Comparison of ENCODE assay signal across 8 mouse cellular contexts in the genomic region with DNA sequence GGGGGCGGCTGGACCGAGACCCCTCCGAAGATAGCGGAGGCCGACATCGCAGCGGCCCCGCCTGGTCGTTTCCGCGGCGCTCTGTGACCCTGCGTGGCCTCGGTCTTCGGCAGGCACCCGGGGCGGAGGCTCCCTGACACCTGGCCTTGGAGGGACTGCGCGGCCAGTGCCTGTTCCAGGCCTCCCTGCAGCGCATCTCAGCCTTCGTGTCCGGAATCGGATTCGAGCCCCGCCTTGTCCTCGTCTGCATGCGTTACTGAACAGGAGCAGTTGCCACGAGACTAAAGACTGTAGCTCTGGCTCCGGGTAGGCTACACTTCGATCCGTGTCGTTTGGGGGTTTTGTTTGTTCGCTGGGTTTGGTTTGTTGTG. TPM values are rescaled to one million over a fixed set of nuclear protein-coding genes. Genes with fewer than 3 reads are reported as not detected.
DNase-seq lines count a peak whose midpoint lies in the region; ATAC-seq and TF ChIP-seq lines count a peak whose summit lies in the region.

No protein-coding gene starts in this region.

- no peak for TF ChIP-seq CTCF in lung, embryonic 14.5 days (IDR thresholded peaks at IDR 0.05; ENCODE audit: low read depth)

- no peak overlapping the region for H3K27ac ChIP-seq in lung, embryonic 14.5 days (ENCODE audit: low read depth)
- peak overlapping the region; percentile 33; the same call in 1 of the 2 replicates for H3K27ac ChIP-seq in embryonic facial prominence, embryonic 13.5 days
- 0 out of 2 replicates have a peak overlapping the region, but pooled peaks have one; percentile 41 for H3K27ac ChIP-seq in intestine, embryonic 15.5 days
- peak overlapping the region; percentile 81 for H3K27ac ChIP-seq in midbrain, embryonic 15.5 days

- peak; percentile 25 for DNase-seq in lung, embryonic 14.5 days
- no peak for DNase-seq in lung, postnatal 4 days
- DNase-seq in left cerebral cortex, adult 18-20 months (ENCODE audit: low spot score in 2 of 2), result no peak
- DNase-seq in adrenal gland, postnatal 25 days, result no peak
- DNase-seq in kidney, postnatal 14 days, result no peak

- 1% methylated on average over 33 of the region's 33 CpGs for WGBS in lung, embryonic 14.5 days
- under 1% methylated on average over 33 of the region's 33 CpGs for WGBS in embryonic facial prominence, embryonic 13.5 days
- WGBS in intestine, embryonic 15.5 days, result under 1% methylated on average over 33 of the region's 33 CpGs
- WGBS in midbrain, embryonic 15.5 days, result under 1% methylated on average over 33 of the region's 33 CpGs

- H3K9ac ChIP-seq in lung, embryonic 14.5 days, result peak overlapping the region; percentile 66
- peak overlapping the region; percentile 94 for H3K9ac ChIP-seq in embryonic facial prominence, embryonic 13.5 days
- peak overlapping the region; percentile 92 for H3K9ac ChIP-seq in intestine, embryonic 15.5 days
- H3K9ac ChIP-seq in midbrain, embryonic 15.5 days, result peak overlapping the region; percentile 95

- H3K4me2 ChIP-seq in lung, embryonic 14.5 days, result peak overlapping the region; percentile 73
- H3K4me2 ChIP-seq in embryonic facial prominence, embryonic 13.5 days, result peak overlapping the region; percentile 92
- peak overlapping the region; percentile 91 for H3K4me2 ChIP-seq in intestine, embryonic 15.5 days (replicated peaks)
- peak overlapping the region; percentile 90 for H3K4me2 ChIP-seq in midbrain, embryonic 15.5 days

- H3K4me3 ChIP-seq in lung, embryonic 14.5 days (ENCODE audit: low read depth, low read length), result peak overlapping the region; percentile 72
- peak overlapping the region; percentile 99 for H3K4me3 ChIP-seq in embryonic facial prominence, embryonic 13.5 days
- peak overlapping the region; percentile 89 for H3K4me3 ChIP-seq in intestine, embryonic 15.5 days (replicated peaks)
- H3K4me3 ChIP-seq in midbrain, embryonic 15.5 days, result peak overlapping the region; percentile 95

- peaks cover 23% of the 10 kb centered on the region for H3K36me3 ChIP-seq in lung, embryonic 14.5 days (ENCODE audit: insufficient read depth)
- H3K36me3 ChIP-seq in embryonic facial prominence, embryonic 13.5 days, result peaks cover 33% of the 10 kb centered on the region
- no peaks in the 10 kb centered on the region for H3K36me3 ChIP-seq in intestine, embryonic 15.5 days
- H3K36me3 ChIP-seq in midbrain, embryonic 15.5 days (replicated peaks), result peaks cover 13% of the 10 kb centered on the region

- H3K4me1 ChIP-seq in lung, embryonic 14.5 days (ENCODE audit: insufficient read depth), result peaks cover 4% of the 10 kb centered on the region
- peaks cover 25% of the 10 kb centered on the region for H3K4me1 ChIP-seq in embryonic facial prominence, embryonic 13.5 days
- peaks cover 15% of the 10 kb centered on the region; the same call in 1 of the 2 replicates for H3K4me1 ChIP-seq in intestine, embryonic 15.5 days (replicated peaks)
- H3K4me1 ChIP-seq in midbrain, embryonic 15.5 days, result peaks cover 42% of the 10 kb centered on the region

- ATAC-seq in lung, embryonic 14.5 days (ENCODE audit: insufficient read depth), result peak; percentile 76
- ATAC-seq in embryonic facial prominence, embryonic 13.5 days (ENCODE audit: insufficient number of reproducible peaks, insufficient read depth, low FRiP score, low TSS enrichment, low read depth), result 0 out of 2 replicates have a peak, but pooled peaks have one; percentile 13
- peak; percentile 82 for ATAC-seq in intestine, embryonic 15.5 days
- peak; percentile 76; the same call in 1 of the 2 replicates for ATAC-seq in midbrain, embryonic 15.5 days (replicated peaks)

- no peaks in the 10 kb centered on the region for H3K9me3 ChIP-seq in lung, embryonic 14.5 days (ENCODE audit: low read depth, low read length)
- no peaks in the 10 kb centered on the region for H3K9me3 ChIP-seq in embryonic facial prominence, embryonic 13.5 days
- H3K9me3 ChIP-seq in intestine, embryonic 15.5 days, result no peaks in the 10 kb centered on the region
- H3K9me3 ChIP-seq in midbrain, embryonic 15.5 days, result no peaks in the 10 kb centered on the region

- H3K27me3 ChIP-seq in lung, embryonic 14.5 days (ENCODE audit: insufficient read depth, low read length), result no peaks in the 10 kb centered on the region
- no peaks in the 10 kb centered on the region for H3K27me3 ChIP-seq in embryonic facial prominence, embryonic 13.5 days
- H3K27me3 ChIP-seq in intestine, embryonic 15.5 days (replicated peaks), result no peaks in the 10 kb centered on the region
- H3K27me3 ChIP-seq in midbrain, embryonic 15.5 days (replicated peaks), result no peaks in the 10 kb centered on the region

RNA-seq across cellular contexts. Expression of a gene that starts 0.3 kb away (rescaled TPM):
- polyA plus RNA-seq in lung, embryonic 14.5 days (2014; fragmentation: Nextera tagmentation; extraction: Ambion mirVana), result 18.9 and 21.4 TPM in 2 replicates
- 17.2 and 17.9 TPM in 2 replicates for polyA plus RNA-seq in embryonic facial prominence, embryonic 13.5 days (2015; fragmentation: Nextera tagmentation; extraction: Ambion mirVana)
- polyA plus RNA-seq in intestine, embryonic 15.5 days (2015; fragmentation: Nextera tagmentation; extraction: Ambion mirVana), result 10.8 and 11.0 TPM in 2 replicates
- 21.0 and 21.9 TPM in 2 replicates for polyA plus RNA-seq in midbrain, embryonic 15.5 days (2015; fragmentation: Nextera tagmentation; extraction: Ambion mirVana)
- total RNA-seq in left cerebral cortex, adult 18-20 months (2021), result 10 to 100 TPM; 33.2 to 33.9 TPM
- 29.1 and 31.1 TPM in 2 replicates for total RNA-seq in adrenal gland, postnatal 25 days (2021)

RNA-seq across cellular contexts. Expression of a gene that starts 0.4 kb away (rescaled TPM):
- 11.1 and 12.4 TPM in 2 replicates for polyA plus RNA-seq in lung, embryonic 14.5 days (2014; fragmentation: Nextera tagmentation; extraction: Ambion mirVana)
- 15.4 and 18.1 TPM in 2 replicates for polyA plus RNA-seq in embryonic facial prominence, embryonic 13.5 days (2015; fragmentation: Nextera tagmentation; extraction: Ambion mirVana)
- 14.1 and 15.3 TPM in 2 replicates for polyA plus RNA-seq in intestine, embryonic 15.5 days (2015; fragmentation: Nextera tagmentation; extraction: Ambion mirVana)
- polyA plus RNA-seq in midbrain, embryonic 15.5 days (2015; fragmentation: Nextera tagmentation; extraction: Ambion mirVana), result 11.5 and 12.6 TPM in 2 replicates
- total RNA-seq in left cerebral cortex, adult 18-20 months (2021), result 10 to 100 TPM; 12.7 to 14.8 TPM
- total RNA-seq in adrenal gland, postnatal 25 days (2021), result 3.8 and 9.4 TPM in 2 replicates

RNA-seq across cellular contexts. Expression of a gene that starts 18.2 kb away (rescaled TPM):
- polyA plus RNA-seq in lung, embryonic 14.5 days (2014; fragmentation: Nextera tagmentation; extraction: Ambion mirVana), result 86.9 and 91.4 TPM in 2 replicates
- 76.2 and 82.0 TPM in 2 replicates for polyA plus RNA-seq in embryonic facial prominence, embryonic 13.5 days (2015; fragmentation: Nextera tagmentation; extraction: Ambion mirVana)
- polyA plus RNA-seq in intestine, embryonic 15.5 days (2015; fragmentation: Nextera tagmentation; extraction: Ambion mirVana), result 68.1 and 70.1 TPM in 2 replicates
- 58.4 and 58.8 TPM in 2 replicates for polyA plus RNA-seq in midbrain, embryonic 15.5 days (2015; fragmentation: Nextera tagmentation; extraction: Ambion mirVana)
- 10 to 100 TPM; 25.3 to 25.6 TPM for total RNA-seq in left cerebral cortex, adult 18-20 months (2021)
- total RNA-seq in adrenal gland, postnatal 25 days (2021), result 21.1 and 21.2 TPM in 2 replicates

RNA-seq across cellular contexts. Expression of a gene that starts 36.3 kb away (rescaled TPM):
- 13.2 and 13.6 TPM in 2 replicates for polyA plus RNA-seq in lung, embryonic 14.5 days (2014; fragmentation: Nextera tagmentation; extraction: Ambion mirVana)
- 20.1 and 21.4 TPM in 2 replicates for polyA plus RNA-seq in embryonic facial prominence, embryonic 13.5 days (2015; fragmentation: Nextera tagmentation; extraction: Ambion mirVana)
- polyA plus RNA-seq in intestine, embryonic 15.5 days (2015; fragmentation: Nextera tagmentation; extraction: Ambion mirVana), result 22.3 and 23.3 TPM in 2 replicates
- polyA plus RNA-seq in midbrain, embryonic 15.5 days (2015; fragmentation: Nextera tagmentation; extraction: Ambion mirVana), result 23.1 and 25.6 TPM in 2 replicates
- 10 to 100 TPM; 59.7 to 69.2 TPM for total RNA-seq in left cerebral cortex, adult 18-20 months (2021)
- total RNA-seq in adrenal gland, postnatal 25 days (2021), result 54.7 and 56.0 TPM in 2 replicates

RNA-seq across cellular contexts. Expression of a gene that starts 50.8 kb away (rescaled TPM):
- 33.3 and 37.2 TPM in 2 replicates for polyA plus RNA-seq in lung, embryonic 14.5 days (2014; fragmentation: Nextera tagmentation; extraction: Ambion mirVana)
- 12.5 and 16.8 TPM in 2 replicates for polyA plus RNA-seq in embryonic facial prominence, embryonic 13.5 days (2015; fragmentation: Nextera tagmentation; extraction: Ambion mirVana)
- 124 and 154 TPM in 2 replicates for polyA plus RNA-seq in intestine, embryonic 15.5 days (2015; fragmentation: Nextera tagmentation; extraction: Ambion mirVana)
- polyA plus RNA-seq in midbrain, embryonic 15.5 days (2015; fragmentation: Nextera tagmentation; extraction: Ambion mirVana), result 8.2 and 11.5 TPM in 2 replicates
- total RNA-seq in left cerebral cortex, adult 18-20 months (2021), result 10 to 100 TPM; 10.0 to 15.0 TPM
- total RNA-seq in adrenal gland, postnatal 25 days (2021), result 31.3 and 64.1 TPM in 2 replicates

Comparison
In these comparisons a context has a peak if more than half of its experiments do, and no peak if none do; other contexts are left out.
1. ATAC-seq: peak in every context shown above with its lines; median percentile 82 in intestine, embryonic 15.5 days; 76 in lung, embryonic 14.5 days; 76 in midbrain, embryonic 15.5 days; 13 in embryonic facial prominence, embryonic 13.5 days.